Mouse (Mus musculus) 3134 (cell line): ENCODE measurements around the gene Nat8f6.
"Not testable (repeated sequence)": the region's sequence is repeated elsewhere in the genome, so short reads cannot be mapped to it uniquely, and the experiment has no call there.

Experiments used
- DNase-seq: peaks from one replicate; pipeline ENCODE4 v3.0.0-alpha.2; 2011; ENCODE audit warnings: low spot score; ENCODE audit not compliant: insufficient read length; ENCODE audit errors: extremely low read depth

The Nat8f6 gene

DNA sequence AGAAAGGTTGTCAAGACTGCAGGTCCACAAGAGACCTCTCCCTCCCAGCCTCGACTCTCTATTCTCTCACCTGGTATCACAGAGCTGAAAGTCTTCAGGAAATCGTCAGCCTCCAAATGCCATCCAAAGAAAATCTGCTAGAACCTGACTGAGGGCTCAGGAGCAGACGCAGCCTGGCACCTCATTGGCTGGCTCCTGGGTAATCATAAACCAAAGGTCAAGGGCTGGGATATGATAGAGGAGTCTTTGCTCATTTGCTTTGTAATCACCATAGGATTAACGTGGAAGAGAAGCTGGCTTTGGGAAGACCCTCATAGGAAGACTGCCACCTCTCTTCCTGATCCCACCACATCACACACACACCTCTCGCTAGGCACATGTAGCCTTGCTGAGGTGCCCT is at the start of gene Nat8f6, which contains the start of gene Nat8f5:
Gene Nat8f6, minus strand, starts transcription at position 118 of the 400 bp plus-strand sequence.
Gene Nat8f5, minus strand, starts transcription at position 136 of the 400 bp plus-strand sequence.
- DNase-seq, result no peak

GRCm38 (mm10) chr6:85869006-85869405 is 48.3 kb upstream of the Nat8f6 start, which contains the start of gene Nat8f2:
Nat8f2 (minus strand) TSS chr6:85869158.
- not testable (repeated sequence) for DNase-seq

- no peak for DNase-seq
Measured at GRCm38 (mm10) chr6:85867726-85868690, 47.3 kb upstream of the Nat8f6 start.

DNA sequence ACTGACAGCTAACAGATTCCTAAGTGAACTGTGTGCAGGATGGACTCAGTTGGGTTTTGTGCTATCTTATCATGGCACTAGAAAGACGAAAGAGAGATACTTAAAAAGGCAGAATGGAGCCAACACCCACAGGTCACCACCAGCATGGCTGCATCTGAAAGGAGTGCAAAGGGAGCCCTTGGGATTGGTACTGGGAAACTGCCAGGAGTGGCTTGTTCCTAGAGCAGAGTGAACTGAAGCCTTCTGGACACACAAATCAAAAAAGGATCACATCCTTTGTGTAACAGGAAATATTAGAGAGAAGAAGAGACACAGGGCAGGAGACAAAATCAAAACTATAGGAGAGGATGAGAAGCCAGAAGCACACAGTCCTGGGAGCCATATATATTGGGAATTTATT is 46.2 kb upstream of the Nat8f6 start:
- DNase-seq, result not testable (repeated sequence)

DNA sequence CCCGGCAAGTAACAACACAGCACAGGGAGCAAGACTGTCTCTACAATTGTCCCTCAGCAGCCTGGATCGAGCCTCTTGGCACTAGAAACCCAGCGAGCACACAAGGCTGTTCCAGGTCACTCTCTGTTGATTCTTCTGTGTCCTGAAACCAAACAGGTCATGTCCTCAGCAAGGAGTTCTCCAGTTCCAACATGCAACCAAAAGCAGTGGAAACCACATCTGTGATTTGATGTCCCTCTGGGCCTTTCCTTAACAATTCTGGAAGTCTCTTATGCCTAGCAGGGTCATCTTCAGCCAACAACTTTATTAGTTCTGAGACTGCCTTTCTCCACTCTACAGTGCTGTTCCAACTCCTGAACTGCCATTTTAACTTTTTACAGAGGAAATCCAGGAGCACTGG is 45.4 kb upstream of the Nat8f6 start:
- DNase-seq, result not testable (repeated sequence)

GRCm38 (mm10) chr6:85864900-85865639 is 44.3 kb upstream of the Nat8f6 start:
- DNase-seq, result not testable (repeated sequence)

DNA sequence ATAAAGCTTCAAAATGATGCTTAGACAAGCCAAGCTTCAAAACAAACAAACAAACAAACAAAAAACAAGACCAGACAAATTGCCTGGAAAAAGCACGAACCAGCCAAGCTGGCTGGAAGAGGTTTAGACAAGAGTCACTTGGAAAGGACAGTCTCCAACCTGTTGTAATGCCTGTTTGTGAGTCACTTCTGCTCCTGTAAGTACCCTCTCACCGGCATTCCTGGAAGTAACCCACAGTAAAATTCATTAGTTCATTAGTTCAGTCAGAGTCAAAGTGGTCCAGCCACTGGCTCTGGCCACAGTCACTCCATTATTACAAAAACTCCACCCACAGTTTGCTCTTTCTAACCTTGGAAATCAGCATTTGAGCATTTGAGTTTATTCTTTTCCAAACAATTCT is 43.1 kb upstream of the Nat8f6 start:
- no peak for DNase-seq

DNA sequence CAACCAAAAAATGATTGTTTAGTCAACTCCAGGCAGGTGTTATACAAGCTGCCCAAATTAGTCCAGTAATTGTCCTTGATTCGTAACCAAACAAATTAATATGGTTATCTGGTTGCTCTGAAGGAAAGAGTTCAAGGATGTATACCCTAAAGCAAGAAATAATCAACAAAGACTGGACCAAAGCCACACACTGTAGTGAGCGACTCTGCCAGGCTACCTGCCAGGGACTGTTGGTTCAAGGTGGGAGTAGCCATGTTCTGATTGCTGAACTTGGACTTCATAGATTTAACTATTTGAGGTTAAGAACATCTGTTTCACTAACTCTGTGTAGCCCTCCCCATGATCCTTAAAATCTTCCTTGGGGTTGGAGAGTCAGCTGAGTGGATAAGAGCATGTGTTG is 42.4 kb upstream of the Nat8f6 start:
- no peak for DNase-seq

GRCm38 (mm10) chr6:85862565-85862964 is 41.8 kb upstream of the Nat8f6 start:
- no peak for DNase-seq

DNA sequence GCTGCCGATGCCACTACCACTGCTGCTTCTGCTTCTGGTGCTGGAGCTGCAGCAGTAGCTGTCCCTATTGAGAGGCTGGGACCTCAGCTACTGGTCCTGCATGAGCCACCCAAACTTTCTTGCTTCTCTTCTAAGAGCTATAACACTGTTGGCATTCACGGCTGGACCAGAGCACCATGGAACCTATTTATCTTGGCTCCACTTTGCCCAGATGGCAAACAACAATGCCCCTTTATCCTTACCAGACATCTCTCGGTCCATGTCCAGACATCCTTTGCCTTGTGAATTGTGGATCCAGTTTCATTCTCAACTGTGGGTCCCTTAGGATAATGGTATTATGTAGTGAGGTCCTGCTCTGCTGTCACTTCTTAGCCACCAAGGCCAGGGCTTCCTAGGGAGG is 40.5 kb upstream of the Nat8f6 start:
- DNase-seq, result no peak

DNA sequence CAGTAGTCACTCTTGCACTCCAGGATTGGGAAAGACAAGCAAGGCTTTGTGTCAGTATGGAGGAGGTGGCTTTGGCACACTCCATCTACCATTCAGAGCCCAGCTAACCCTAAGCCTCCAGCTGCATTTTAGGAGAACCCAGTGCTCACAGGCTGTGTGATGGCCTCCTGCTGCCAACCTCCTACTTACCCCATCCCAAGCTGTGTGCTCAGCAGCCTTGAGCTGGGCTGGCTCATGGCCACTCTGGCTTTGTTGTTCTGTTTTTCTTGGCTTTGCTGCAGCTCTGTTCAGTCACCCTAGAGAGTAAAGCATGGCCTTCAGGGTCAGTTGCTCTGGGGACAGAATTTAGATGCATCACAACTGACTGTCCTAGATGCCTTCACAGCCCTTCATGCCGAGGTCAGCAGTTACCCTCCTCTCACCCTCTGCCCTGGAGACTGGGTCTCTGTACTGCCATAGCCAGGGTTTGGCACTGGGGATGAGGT is 35.5 kb upstream of the Nat8f6 start:
- peak; percentile 8 for DNase-seq

- no peak for DNase-seq
Measured at GRCm38 (mm10) chr6:85853481-85853880, 32.7 kb upstream of the Nat8f6 start.

DNA sequence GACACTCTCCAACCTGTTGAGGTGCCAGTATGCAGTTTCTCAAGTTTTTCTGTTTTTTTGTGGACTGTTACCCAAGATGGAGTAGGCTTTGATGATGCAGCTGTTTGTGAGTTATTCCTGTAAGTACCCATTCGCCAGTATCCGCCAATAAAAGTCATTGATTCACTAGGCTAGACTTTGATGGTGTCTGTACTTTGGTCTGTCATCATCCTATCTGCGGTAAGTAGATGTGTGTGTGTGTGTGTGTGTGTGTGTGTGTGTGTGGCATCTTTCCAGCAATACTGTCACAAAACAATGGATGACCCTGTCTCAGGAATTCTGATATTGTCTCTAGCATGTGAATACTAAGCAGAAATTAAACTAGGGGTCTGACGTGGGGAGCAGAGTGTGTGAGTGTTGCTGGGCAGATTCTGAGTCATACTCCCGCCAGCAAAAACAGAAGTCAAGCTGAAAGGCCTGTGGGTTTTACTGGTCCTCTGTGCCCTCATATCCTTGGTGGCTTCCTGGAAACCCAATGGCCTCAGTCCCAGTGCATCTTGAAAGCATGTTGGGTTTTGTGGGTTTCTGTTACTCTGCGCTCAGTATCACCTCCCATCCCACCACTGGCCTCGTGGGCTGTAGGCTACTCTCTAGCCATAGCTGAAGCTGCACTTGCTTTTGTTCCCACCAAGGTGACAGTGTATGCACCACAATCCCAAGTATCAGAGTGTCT is 30.5 kb upstream of the Nat8f6 start:
- DNase-seq, result no peak

- DNase-seq, result no peak
Measured at GRCm38 (mm10) chr6:85849240-85849639, 28.5 kb upstream of the Nat8f6 start.

DNA sequence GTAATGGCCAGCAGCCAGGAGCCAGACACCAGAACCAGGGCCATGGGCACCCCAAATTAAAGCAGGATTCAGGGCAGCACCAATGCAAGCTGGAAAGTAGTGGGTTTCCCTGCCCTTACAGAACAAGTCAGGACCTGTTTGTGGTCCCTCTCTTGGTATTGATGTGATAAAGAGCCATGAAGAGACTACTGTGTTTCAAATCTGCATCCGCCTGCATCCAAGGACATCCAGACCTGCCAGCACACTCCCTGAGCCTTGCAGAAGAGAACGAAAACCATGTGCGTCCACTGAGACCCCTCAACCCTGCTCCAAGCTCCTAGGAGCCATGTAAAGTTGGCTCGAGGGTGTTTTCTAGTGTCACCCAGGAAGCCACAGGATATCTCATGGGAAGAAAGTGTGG is 27.4 kb upstream of the Nat8f6 start:
- no peak for DNase-seq

DNA sequence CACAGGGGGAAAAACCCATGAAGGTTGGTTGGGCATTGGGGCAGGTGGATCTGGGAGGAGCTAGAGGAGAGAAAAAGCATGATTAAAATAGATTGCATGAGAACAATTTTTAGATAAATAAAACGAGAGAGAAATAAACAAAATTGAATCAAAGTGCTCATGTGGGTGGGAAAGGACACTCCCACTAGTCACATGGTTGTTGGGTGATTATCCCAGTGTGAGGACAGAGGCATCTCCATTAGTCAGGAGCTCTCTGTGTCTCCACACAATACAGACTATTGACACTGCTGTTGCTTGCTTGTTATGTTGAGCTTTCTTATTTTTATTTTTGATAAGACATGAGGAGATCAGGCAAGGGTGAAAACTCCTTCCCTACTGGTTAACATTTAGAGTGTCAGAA is 26.2 kb upstream of the Nat8f6 start:
- no peak for DNase-seq

GRCm38 (mm10) chr6:85843677-85844458 is 23.1 kb upstream of the Nat8f6 start:
- DNase-seq, result not testable (repeated sequence)

- DNase-seq, result no peak
Measured at GRCm38 (mm10) chr6:85839982-85840381, 19.2 kb upstream of the Nat8f6 start.

DNA sequence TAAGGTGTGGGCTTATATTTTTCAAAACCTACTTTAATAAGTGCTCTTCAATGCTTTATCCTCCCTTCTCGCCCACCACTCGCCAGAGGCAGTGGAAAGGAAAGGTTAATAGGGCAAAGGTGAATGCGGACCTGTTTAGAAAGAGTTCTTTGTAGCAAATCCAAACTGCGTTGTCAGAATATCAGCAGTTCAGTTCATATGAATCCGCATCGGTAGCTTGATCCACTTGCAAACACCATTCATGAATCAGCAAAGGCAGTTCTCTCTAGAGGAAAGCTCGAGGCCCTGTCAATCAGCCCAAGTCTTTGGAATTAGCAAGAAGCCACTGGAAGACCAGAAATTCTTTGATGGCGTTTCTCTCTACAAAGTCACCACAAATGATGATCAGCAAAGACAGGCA is 17.9 kb upstream of the Nat8f6 start:
- no peak for DNase-seq

- DNase-seq, result not testable (repeated sequence)
Measured at GRCm38 (mm10) chr6:85837307-85837706, 16.6 kb upstream of the Nat8f6 start.
